Mouse (Mus musculus): Measurements from ENCODE around the gene Styxl1.

- TF ChIP-seq POLR2A (IDR thresholded peaks at IDR 0.05; ENCODE audit: insufficient read length, low read depth) (no peak), SRF (IDR thresholded peaks at IDR 0.05; ENCODE audit: control insufficient read depth, insufficient read length, low read depth) (no peak), E2F4 (IDR thresholded peaks at IDR 0.05; ENCODE audit: insufficient read depth) (no peak), MAX (IDR thresholded peaks at IDR 0.05; ENCODE audit: low read depth) (no peak), CEBPB (IDR thresholded peaks at IDR 0.05; ENCODE audit: insufficient read depth, poor library complexity, severe bottlenecking) (no peak), MYOD1 (IDR thresholded peaks at IDR 0.05; ENCODE audit: control insufficient read depth in 1 of 3, insufficient read length in 2 of 3, low read depth in 2 of 3) (no peak), USF1 (IDR thresholded peaks at IDR 0.05; ENCODE audit: low read depth) (no peak), TCF12 (IDR thresholded peaks at IDR 0.05; ENCODE audit: insufficient read depth, poor library complexity, severe bottlenecking) (no peak), POLR2AphosphoS2 (IDR thresholded peaks at IDR 0.05; ENCODE audit: insufficient read length, low read depth) (no peak), MYOG (IDR thresholded peaks at IDR 0.05; ENCODE audit: control insufficient read depth in 1 of 3, insufficient read depth in 1 of 3, insufficient read length in 2 of 3, low read depth in 2 of 3) (no peak)
Measured at GRCm38 (mm10) chr5:135735741-135736140, 42.4 kb downstream of the Styxl1 start.

Data from myocyte (in vitro differentiated cells).